ENCODE assay signal across 24 mouse cellular contexts in genomic region chr17:72719618-72720017, GRCm38 (mm10).
"Had no signal": no experiment of that assay in that cellular context is flagged by ENCODE, and none has a peak within 500 bp of the region (broad histone marks: within the 10 kb centered on the region; RNA-seq: fewer than 3 reads in every experiment).

No protein-coding gene starts in this region.

- H3K36me3 ChIP-seq: heart, embryonic 13.5 days; heart, embryonic 15.5 days; hindbrain, embryonic 15.5 days; kidney, embryonic 15.5 days; limb, embryonic 13.5 days; limb, embryonic 15.5 days had no signal

- H3K4me3 ChIP-seq: gastrocnemius, adult 2 months; heart, embryonic 13.5 days; heart, embryonic 15.5 days; hindbrain, embryonic 15.5 days; kidney, embryonic 15.5 days; limb, embryonic 13.5 days; limb, embryonic 15.5 days had no signal

- H3K4me2 ChIP-seq: heart, embryonic 11.5 days; heart, embryonic 13.5 days; heart, embryonic 15.5 days; hindbrain, embryonic 15.5 days; kidney, embryonic 15.5 days; limb, embryonic 13.5 days; limb, embryonic 15.5 days had no signal

- H3K27ac ChIP-seq: gastrocnemius, adult 2 months; heart, embryonic 13.5 days; heart, embryonic 15.5 days; hindbrain, embryonic 15.5 days; hindbrain, postnatal 0 days; kidney, embryonic 15.5 days; kidney, postnatal 0 days; limb, embryonic 13.5 days; limb, embryonic 15.5 days had no signal

- H3K4me1 ChIP-seq: heart, embryonic 13.5 days; heart, embryonic 15.5 days; hindbrain, embryonic 15.5 days; kidney, embryonic 15.5 days; limb, embryonic 13.5 days; limb, embryonic 15.5 days had no signal

- ATAC-seq: hindbrain, postnatal 0 days; intestine, embryonic 16.5 days had no signal

- DNase-seq: gastrocnemius, adult 2 months; gastrocnemius, postnatal 10 days; gastrocnemius, postnatal 25 days; heart, adult 18-20 months; heart, postnatal 14 days; heart, postnatal 36 days; kidney, adult 11 months; kidney, adult 2 months; kidney, adult 9 months; kidney, postnatal 14 days; kidney, postnatal 36 days; layer of hippocampus, adult 9-11 months; layer of hippocampus, postnatal 36 days; left cerebral cortex, postnatal 4 days had no signal

- H3K9ac ChIP-seq: heart, embryonic 13.5 days; heart, embryonic 15.5 days; hindbrain, embryonic 15.5 days; kidney, embryonic 15.5 days; limb, embryonic 13.5 days; limb, embryonic 15.5 days had no signal

- H3K9me3 ChIP-seq: heart, embryonic 13.5 days; heart, embryonic 15.5 days; hindbrain, embryonic 15.5 days; kidney, embryonic 15.5 days; limb, embryonic 13.5 days; limb, embryonic 15.5 days had no signal

- H3K27me3 ChIP-seq: heart, embryonic 13.5 days; heart, embryonic 15.5 days; hindbrain, embryonic 15.5 days; kidney, embryonic 15.5 days; limb, embryonic 13.5 days; limb, embryonic 15.5 days had no signal
